Mouse (Mus musculus) spleen, adult 2 months (tissue): ENCODE data around the gene Myo1d.

Source experiments
- CTCF ChIP-seq: fragments of 200-500 bp; IDR thresholded peaks from 2 replicates; pipeline ENCODE4 v1.5.1; 2011; ENCODE audit warnings: mild to moderate bottlenecking, inconsistent platforms; ENCODE audit not compliant: insufficient read depth, insufficient read length, insufficient replicate concordance; ENCODE audit errors: extremely low read depth
- POLR2A ChIP-seq: fragments of 200-500 bp; IDR thresholded peaks from 2 replicates; pipeline ENCODE4 v1.6.1; 2011; ENCODE audit warnings: low read depth, low read length, inconsistent platforms

GRCm38 (mm10) chr11:80529149-80529548 is 250.7 kb downstream of the Myo1d start:
- TF ChIP-seq CTCF (no peak), POLR2A (no peak)
